15 mouse cellular contexts compared by ENCODE assay signal in genomic region chr5:81417326-81417725, GRCm38 (mm10).
"Had no signal": no experiment of that assay in that cellular context is flagged by ENCODE, and none has a peak within 500 bp of the region (broad histone marks: within the 10 kb centered on the region; RNA-seq: fewer than 3 reads in every experiment).

No protein-coding gene starts in this region.

- H3K27ac ChIP-seq: left cerebral cortex, adult 2 months; limb, embryonic 10.5 days; liver, embryonic 14.5 days; midbrain, embryonic 12.5 days; neural tube, embryonic 12.5 days had no signal

- H3K27me3 ChIP-seq: midbrain, embryonic 12.5 days; neural tube, embryonic 12.5 days had no signal

- H3K9ac ChIP-seq: liver, embryonic 14.5 days; midbrain, embryonic 12.5 days; neural tube, embryonic 12.5 days had no signal

- ATAC-seq: lung, postnatal 0 days had no signal

- H3K4me1 ChIP-seq: limb, embryonic 10.5 days; midbrain, embryonic 12.5 days; neural tube, embryonic 12.5 days had no signal

- H3K4me2 ChIP-seq: midbrain, embryonic 12.5 days; neural tube, embryonic 12.5 days had no signal

- DNase-seq: kidney, adult 18-20 months; kidney, postnatal 25 days; lung, adult 2 months; lung, postnatal 36 days; right cerebral cortex, postnatal 4 days; spleen, adult 18-20 months; thymus, adult 18-20 months; thymus, postnatal 14 days had no signal

- H3K36me3 ChIP-seq: limb, embryonic 10.5 days; midbrain, embryonic 12.5 days; neural tube, embryonic 12.5 days had no signal

- H3K9me3 ChIP-seq: limb, embryonic 10.5 days; midbrain, embryonic 12.5 days; neural tube, embryonic 12.5 days had no signal

- H3K4me3 ChIP-seq: left cerebral cortex, adult 2 months; limb, embryonic 10.5 days; midbrain, embryonic 12.5 days; myocyte; neural tube, embryonic 12.5 days had no signal
